Mouse (Mus musculus): ENCODE measurements at regions not wholly inside any gene's neighbourhood (a gene's known extent, or its start where the extent isn't known, plus 50 kb on each side); places are given as distances from the start of the nearest gene placed in this dataset.

DNA sequence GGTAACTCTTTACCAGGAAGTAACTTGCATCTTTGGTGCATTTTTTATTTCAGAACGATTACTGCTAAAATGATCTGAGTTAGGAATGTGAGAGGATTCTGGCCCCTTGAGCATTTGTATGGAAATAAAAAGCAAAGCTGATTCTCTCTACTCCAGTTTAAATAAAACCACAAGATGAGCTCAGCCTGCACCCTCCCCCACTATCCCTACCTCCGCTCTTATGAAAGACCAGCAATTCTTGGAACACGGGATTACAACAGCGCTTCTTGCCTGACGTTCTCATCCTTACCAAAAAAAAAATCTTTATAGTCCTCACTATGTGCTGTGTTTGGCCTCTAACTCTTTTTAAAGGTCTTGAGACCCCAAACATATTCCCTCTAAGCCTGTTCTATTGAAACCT is 154.2 kb upstream of the Pdzrn3 start:
- no peak overlapping the region for H3K4me2 ChIP-seq (ENCODE audit: low read depth, low read length)
- DNase-seq (ENCODE audit: low spot score): no peak
- TF ChIP-seq CTCF (IDR thresholded peaks at IDR 0.05; ENCODE audit: low read depth): no peak
- H3K4me3 ChIP-seq (ENCODE audit: low read length): no peak overlapping the region
- no peaks in the 10 kb centered on the region for H3K9me3 ChIP-seq (ENCODE audit: low read length)
- WGBS: 75% methylated on average over 5 of the region's 5 CpGs
- H3K27me3 ChIP-seq (ENCODE audit: insufficient read depth, low read length): no peaks in the 10 kb centered on the region
- no peak for ATAC-seq
- no peak overlapping the region for H3K27ac ChIP-seq
- no peak overlapping the region for H3K9ac ChIP-seq (replicated peaks; ENCODE audit: low read length)
- H3K36me3 ChIP-seq (ENCODE audit: insufficient read depth, low read length): no peaks in the 10 kb centered on the region
- H3K4me1 ChIP-seq (ENCODE audit: insufficient read depth, low read length): no peaks in the 10 kb centered on the region; the same call in 1 of the 2 replicates

DNA sequence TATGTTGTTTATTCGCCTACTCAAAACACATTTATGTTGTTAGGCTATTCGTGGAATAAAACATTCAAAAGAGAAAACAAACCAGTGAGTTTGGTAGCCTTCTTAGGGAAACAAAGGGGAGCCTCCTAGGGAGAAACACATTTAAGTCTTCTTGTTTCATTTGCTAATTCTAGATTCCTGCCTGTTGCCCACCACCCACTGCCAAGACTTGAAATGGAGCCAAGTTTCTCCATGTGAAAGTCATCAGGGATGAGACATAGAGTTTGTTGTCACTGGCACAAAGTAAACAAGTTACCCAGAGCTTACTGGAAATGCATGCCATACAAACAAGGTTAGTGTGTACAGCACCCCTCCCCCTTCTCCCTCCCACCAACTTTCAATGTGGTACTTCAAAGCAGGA is 147.4 kb upstream of the Pdzrn3 start:
- TF ChIP-seq CTCF (IDR thresholded peaks at IDR 0.05; ENCODE audit: low read depth): no peak
- H3K27me3 ChIP-seq (ENCODE audit: insufficient read depth, low read length): no peaks in the 10 kb centered on the region
- H3K9me3 ChIP-seq (ENCODE audit: low read length): no peaks in the 10 kb centered on the region
- no peak overlapping the region for H3K4me3 ChIP-seq (ENCODE audit: low read length)
- H3K27ac ChIP-seq: no peak overlapping the region
- ATAC-seq (peak; percentile 27; the same call in 1 of the 2 replicates), DNase-seq (ENCODE audit: low spot score) (peak; percentile 53)
- H3K4me2 ChIP-seq (ENCODE audit: low read depth, low read length): no peak overlapping the region
- H3K9ac ChIP-seq (replicated peaks; ENCODE audit: low read length): no peak overlapping the region
- no peaks in the 10 kb centered on the region for H3K36me3 ChIP-seq (ENCODE audit: insufficient read depth, low read length)
- no peaks in the 10 kb centered on the region for H3K4me1 ChIP-seq (ENCODE audit: insufficient read depth, low read length)
- 28% methylated on average over 2 of the region's 2 CpGs for WGBS

DNA sequence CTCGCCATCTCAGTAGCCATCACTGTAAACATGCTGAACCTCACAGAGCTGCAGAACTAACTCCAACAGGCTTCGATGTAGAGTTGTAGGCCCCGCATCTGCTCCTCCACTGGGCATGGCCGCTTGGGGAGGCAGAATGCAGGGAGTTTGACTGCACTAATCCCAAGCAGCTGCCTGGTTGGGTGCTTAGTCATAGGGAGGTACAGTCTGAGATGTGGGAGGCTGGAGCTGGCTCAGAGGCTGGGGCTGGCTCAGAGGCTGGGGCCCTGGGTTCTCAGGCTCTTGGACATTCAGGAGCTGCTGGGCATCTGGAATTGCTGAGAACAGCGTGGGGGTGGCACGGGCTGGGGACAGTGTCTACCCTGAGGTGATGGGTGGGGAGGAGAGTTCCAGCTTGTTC is 143.6 kb upstream of the Pdzrn3 start:
- Histone ChIP-seq H3K27me3 (ENCODE audit: insufficient read depth, low read length) (no peaks in the 10 kb centered on the region), H3K4me1 (ENCODE audit: insufficient read depth, low read length) (no peaks in the 10 kb centered on the region), H3K9ac (replicated peaks; ENCODE audit: low read length) (no peak overlapping the region), H3K27ac (no peak overlapping the region), H3K4me3 (ENCODE audit: low read length) (no peak overlapping the region), H3K9me3 (ENCODE audit: low read length) (no peaks in the 10 kb centered on the region), H3K36me3 (ENCODE audit: insufficient read depth, low read length) (no peaks in the 10 kb centered on the region), H3K4me2 (ENCODE audit: low read depth, low read length) (no peak overlapping the region)
- DNase-seq (ENCODE audit: low spot score) (no peak), ATAC-seq (no peak)
- TF ChIP-seq CTCF (IDR thresholded peaks at IDR 0.05; ENCODE audit: low read depth): no peak
- 94% methylated on average over 6 of the region's 6 CpGs for WGBS

DNA sequence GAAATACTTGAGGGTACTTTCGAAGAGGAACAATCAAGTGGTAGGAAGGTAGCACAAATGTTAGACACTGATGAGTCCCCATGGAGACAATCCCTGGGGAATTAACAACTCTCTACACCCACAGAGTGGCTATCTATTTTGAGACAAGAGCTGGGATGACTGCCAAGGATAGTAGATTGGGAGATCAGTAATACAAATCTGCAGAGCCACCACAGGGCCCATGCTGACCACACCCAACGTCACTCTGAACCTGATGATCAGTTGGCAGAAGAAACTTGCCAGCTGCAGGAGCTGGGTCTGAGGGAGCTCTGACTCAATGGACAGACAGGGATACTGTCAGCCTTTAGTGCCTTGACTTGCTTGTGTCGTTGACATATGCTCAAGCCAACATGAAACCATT is 143.1 kb upstream of the Pdzrn3 start:
- TF ChIP-seq CTCF (IDR thresholded peaks at IDR 0.05; ENCODE audit: low read depth): no peak
- Histone ChIP-seq H3K36me3 (ENCODE audit: insufficient read depth, low read length) (no peaks in the 10 kb centered on the region), H3K9me3 (ENCODE audit: low read length) (no peaks in the 10 kb centered on the region), H3K9ac (replicated peaks; ENCODE audit: low read length) (no peak overlapping the region), H3K27ac (no peak overlapping the region), H3K4me3 (ENCODE audit: low read length) (no peak overlapping the region), H3K4me1 (ENCODE audit: insufficient read depth, low read length) (no peaks in the 10 kb centered on the region), H3K4me2 (ENCODE audit: low read depth, low read length) (no peak overlapping the region), H3K27me3 (ENCODE audit: insufficient read depth, low read length) (no peaks in the 10 kb centered on the region)
- no peak for DNase-seq (ENCODE audit: low spot score)
- ATAC-seq: no peak
- WGBS: 82% methylated on average over 3 of the region's 3 CpGs

DNA sequence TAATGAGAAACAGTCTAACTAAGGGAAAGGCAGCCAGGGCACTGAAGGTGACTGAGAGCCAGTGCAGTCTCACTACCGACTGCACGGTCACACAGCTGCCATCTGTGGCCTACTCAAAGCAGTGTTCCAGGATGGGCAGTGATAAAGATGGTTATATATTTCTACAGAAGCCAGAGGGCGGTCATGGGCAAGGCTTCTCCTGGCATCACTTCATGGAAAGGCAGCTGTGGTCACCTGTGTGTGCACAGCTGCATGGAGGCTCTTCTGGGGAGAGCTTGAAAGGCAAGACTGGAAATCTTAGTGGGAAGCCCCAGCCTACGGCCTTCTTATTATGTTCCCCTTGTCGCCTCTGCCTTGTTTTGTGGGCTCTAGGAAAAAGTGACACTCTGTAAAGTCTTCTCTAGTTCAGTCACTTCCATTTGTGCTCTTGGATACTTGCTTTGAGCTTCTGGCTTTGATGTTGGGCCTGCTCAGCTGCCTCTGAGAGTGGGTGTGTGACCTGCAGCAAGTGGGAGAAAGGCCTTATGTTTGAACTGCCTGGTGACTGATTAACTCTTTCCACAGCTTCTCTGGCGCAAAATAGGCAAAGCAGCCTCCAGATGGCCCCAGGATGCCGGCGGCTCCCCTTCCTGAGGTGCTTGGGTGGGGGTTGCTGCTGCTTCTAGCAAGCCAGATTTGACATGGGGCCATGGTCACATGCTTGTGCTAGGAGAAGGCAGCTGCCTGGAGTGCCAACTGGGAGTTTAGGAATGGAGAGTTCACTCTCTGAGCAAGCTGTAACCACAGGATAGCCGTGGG is 141.4 kb upstream of the Pdzrn3 start:
- Histone ChIP-seq H3K27ac (no peak overlapping the region), H3K36me3 (ENCODE audit: insufficient read depth, low read length) (no peaks in the 10 kb centered on the region), H3K27me3 (ENCODE audit: insufficient read depth, low read length) (no peaks in the 10 kb centered on the region), H3K4me1 (ENCODE audit: insufficient read depth, low read length) (no peaks in the 10 kb centered on the region), H3K9me3 (ENCODE audit: low read length) (no peaks in the 10 kb centered on the region), H3K4me2 (ENCODE audit: low read depth, low read length) (no peak overlapping the region), H3K9ac (replicated peaks; ENCODE audit: low read length) (no peak overlapping the region), H3K4me3 (ENCODE audit: low read length) (no peak overlapping the region)
- TF ChIP-seq CTCF (IDR thresholded peaks at IDR 0.05; ENCODE audit: low read depth): peak; percentile 10; the same call in 1 of the 2 replicates
- 55% methylated on average over 9 of the region's 9 CpGs for WGBS
- DNase-seq (ENCODE audit: low spot score): peak; percentile 19
- ATAC-seq: no peak

DNA sequence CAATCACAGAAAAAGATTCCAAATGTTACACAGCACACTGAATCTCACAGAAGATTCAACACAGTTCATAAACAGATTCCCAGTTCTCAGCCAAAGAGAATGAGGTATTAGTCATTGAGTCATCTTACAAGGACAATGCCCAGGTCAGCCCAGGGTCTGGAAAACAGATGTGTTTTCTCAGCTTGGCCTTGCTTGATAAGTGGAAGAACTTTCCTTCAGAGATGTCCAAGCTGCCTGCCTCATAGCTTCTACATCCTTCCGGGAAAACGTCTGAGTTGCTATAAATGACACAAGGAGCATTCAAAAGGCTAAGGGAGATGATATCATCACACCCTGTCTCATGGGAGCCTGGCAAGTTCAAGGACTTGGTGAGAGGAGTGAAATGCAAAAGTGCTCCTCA is 139.9 kb upstream of the Pdzrn3 start:
- no peak for TF ChIP-seq CTCF (IDR thresholded peaks at IDR 0.05; ENCODE audit: low read depth)
- ATAC-seq (no peak), DNase-seq (ENCODE audit: low spot score) (no peak)
- H3K4me3 ChIP-seq (ENCODE audit: low read length): no peak overlapping the region
- H3K4me2 ChIP-seq (ENCODE audit: low read depth, low read length): no peak overlapping the region
- no peaks in the 10 kb centered on the region for H3K36me3 ChIP-seq (ENCODE audit: insufficient read depth, low read length)
- no peaks in the 10 kb centered on the region for H3K9me3 ChIP-seq (ENCODE audit: low read length)
- WGBS: 80% methylated on average over 2 of the region's 2 CpGs
- H3K9ac ChIP-seq (replicated peaks; ENCODE audit: low read length): no peak overlapping the region
- H3K4me1 ChIP-seq (ENCODE audit: insufficient read depth, low read length): no peaks in the 10 kb centered on the region
- H3K27me3 ChIP-seq (ENCODE audit: insufficient read depth, low read length): no peaks in the 10 kb centered on the region
- no peak overlapping the region for H3K27ac ChIP-seq

DNA sequence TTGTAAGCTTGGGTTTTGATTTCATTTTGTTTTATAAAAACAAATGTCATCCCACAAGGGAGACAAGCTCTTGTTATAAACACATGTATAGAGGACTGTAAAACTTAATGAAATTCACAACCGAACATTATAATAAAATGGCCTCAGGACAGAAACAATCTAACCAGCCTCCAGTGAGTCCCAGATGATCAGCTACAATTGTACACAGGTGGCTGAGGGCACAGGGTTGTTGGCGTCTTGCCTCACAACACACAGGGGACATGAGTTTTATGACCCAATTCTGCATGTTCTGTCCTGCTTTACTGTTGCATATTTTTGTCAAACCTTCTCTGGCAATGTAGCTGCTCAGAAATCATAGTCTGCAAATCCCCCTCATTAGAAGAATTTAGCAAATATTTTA is 136.0 kb upstream of the Pdzrn3 start:
- no peak for TF ChIP-seq CTCF (IDR thresholded peaks at IDR 0.05; ENCODE audit: low read depth)
- H3K27ac ChIP-seq: no peak overlapping the region
- ATAC-seq: no peak
- 66% methylated on average over 2 of the region's 2 CpGs for WGBS
- no peaks in the 10 kb centered on the region for H3K36me3 ChIP-seq (ENCODE audit: insufficient read depth, low read length)
- DNase-seq (ENCODE audit: low spot score): no peak
- H3K9me3 ChIP-seq (ENCODE audit: low read length): no peaks in the 10 kb centered on the region
- H3K27me3 ChIP-seq (ENCODE audit: insufficient read depth, low read length): no peaks in the 10 kb centered on the region
- H3K4me3 ChIP-seq (ENCODE audit: low read length): no peak overlapping the region
- H3K9ac ChIP-seq (replicated peaks; ENCODE audit: low read length): no peak overlapping the region
- no peak overlapping the region for H3K4me2 ChIP-seq (ENCODE audit: low read depth, low read length)
- no peaks in the 10 kb centered on the region for H3K4me1 ChIP-seq (ENCODE audit: insufficient read depth, low read length)

Data from hindbrain, postnatal 0 days (tissue).